Mouse (Mus musculus): ENCODE data around the gene Dmrt3. TPM values are rescaled to one million over a fixed set of nuclear protein-coding genes. Genes with fewer than 3 reads are reported as not detected.

The Dmrt3 gene
- polyA plus RNA-seq, 1 experiment from 2014 or later = not detected

- peaks cover 95% of the 10 kb centered on the region for H3K27me3 ChIP-seq (replicated peaks; ENCODE audit: control insufficient read depth, insufficient read depth, low read length)
- ATAC-seq = no peak
These were observed 3.6 kb downstream of the Dmrt3 start for GRCm38 (mm10) chr19:25613476-25614300.

DNA sequence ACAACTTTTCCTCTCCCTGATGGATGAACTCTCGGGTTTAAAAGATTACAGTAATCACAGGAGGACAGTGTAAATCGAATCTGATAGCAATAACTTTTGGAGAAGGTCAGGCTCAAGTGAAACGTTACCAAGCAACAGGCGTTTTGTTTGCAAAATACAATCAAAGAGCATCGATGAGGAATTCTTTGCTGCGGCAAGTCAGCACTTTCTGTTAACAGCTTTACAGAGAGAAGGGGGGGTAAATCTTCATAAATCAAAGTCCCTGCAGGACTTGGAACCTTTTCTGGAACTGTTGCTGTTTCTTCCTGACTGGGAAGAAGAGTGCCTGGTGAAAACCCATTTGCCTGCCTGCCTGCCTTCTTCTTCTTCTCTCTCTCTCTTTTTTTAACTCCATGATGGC is 5.8 kb downstream of the Dmrt3 start:
- no peaks in the 10 kb centered on the region for H3K4me1 ChIP-seq (replicated peaks; ENCODE audit: control insufficient read depth, insufficient read depth, low read length)
- no peak for TF ChIP-seq CTCF (IDR thresholded peaks at IDR 0.05; ENCODE audit: low read depth)
- H3K4me3 ChIP-seq (ENCODE audit: low read depth, low read length) = no peak overlapping the region
- ATAC-seq = no peak
- H3K4me2 ChIP-seq (replicated peaks; ENCODE audit: low read depth) = no peak overlapping the region
- no peaks in the 10 kb centered on the region for H3K9me3 ChIP-seq (ENCODE audit: control insufficient read depth)
- no peak overlapping the region for H3K27ac ChIP-seq (ENCODE audit: low read depth, low read length)
- WGBS = 9% methylated on average over 6 of the region's 6 CpGs
- no peak overlapping the region for H3K9ac ChIP-seq (ENCODE audit: low read depth, low read length)
- peaks cover 95% of the 10 kb centered on the region for H3K27me3 ChIP-seq (replicated peaks; ENCODE audit: control insufficient read depth, insufficient read depth, low read length)
- no peaks in the 10 kb centered on the region for H3K36me3 ChIP-seq (ENCODE audit: control insufficient read depth, insufficient read depth)

More at GRCm38 (mm10) chr19:25613476-25614300, 3.6 kb downstream of the Dmrt3 start:
- Histone ChIP-seq H3K36me3 (ENCODE audit: control insufficient read depth, insufficient read depth) (no peaks in the 10 kb centered on the region), H3K4me2 (replicated peaks; ENCODE audit: low read depth) (no peak overlapping the region), H3K4me3 (ENCODE audit: low read depth, low read length) (no peak overlapping the region), H3K27ac (ENCODE audit: low read depth, low read length) (no peak overlapping the region), H3K4me1 (replicated peaks; ENCODE audit: control insufficient read depth, insufficient read depth, low read length) (no peaks in the 10 kb centered on the region), H3K9me3 (ENCODE audit: control insufficient read depth) (no peaks in the 10 kb centered on the region), H3K9ac (ENCODE audit: low read depth, low read length) (no peak overlapping the region)
- TF ChIP-seq CTCF (IDR thresholded peaks at IDR 0.05; ENCODE audit: low read depth) = no peak
- WGBS = 9% methylated on average over 13 of the region's 13 CpGs

- peak; percentile 47; the same call in 1 of the 2 replicates for ATAC-seq
- peak; percentile 88 for TF ChIP-seq CTCF (IDR thresholded peaks at IDR 0.05; ENCODE audit: low read depth)
- H3K36me3 ChIP-seq (ENCODE audit: control insufficient read depth, insufficient read depth) = no peaks in the 10 kb centered on the region
- H3K27me3 ChIP-seq (replicated peaks; ENCODE audit: control insufficient read depth, insufficient read depth, low read length) = peaks cover 80% of the 10 kb centered on the region
- WGBS = 37% methylated on average over 54 of the region's 54 CpGs
- no peaks in the 10 kb centered on the region for H3K9me3 ChIP-seq (ENCODE audit: control insufficient read depth)
- no peak overlapping the region for H3K4me3 ChIP-seq (ENCODE audit: low read depth, low read length)
- H3K4me2 ChIP-seq (replicated peaks; ENCODE audit: low read depth) = peak overlapping the region; percentile 41
- no peak overlapping the region for H3K9ac ChIP-seq (ENCODE audit: low read depth, low read length)
- no peak overlapping the region for H3K27ac ChIP-seq (ENCODE audit: low read depth, low read length)
- H3K4me1 ChIP-seq (replicated peaks; ENCODE audit: control insufficient read depth, insufficient read depth, low read length) = no peaks in the 10 kb centered on the region
These were observed 12.5 kb downstream of the Dmrt3 start for GRCm38 (mm10) chr19:25622291-25623251.

DNA sequence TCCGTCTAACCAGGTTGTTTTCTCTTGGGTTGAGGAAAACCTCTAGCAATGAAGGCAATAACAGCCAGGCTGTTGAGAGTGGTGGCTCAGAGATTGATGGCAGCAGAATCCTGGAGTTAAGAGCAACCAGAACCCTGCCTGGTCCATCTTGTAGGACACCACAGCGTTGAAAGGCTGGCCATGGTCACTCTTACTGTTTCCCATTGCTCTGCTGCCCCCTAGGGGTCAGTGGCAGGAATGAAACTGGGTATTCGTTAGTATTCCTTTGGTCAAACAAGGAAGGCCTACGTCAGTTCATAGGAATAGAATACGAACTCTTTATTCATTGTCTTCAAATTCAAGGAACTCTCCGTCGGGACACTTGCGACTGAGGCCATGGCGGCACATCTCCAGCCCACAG is 18.4 kb downstream of the Dmrt3 start:
- peak; percentile 95 for TF ChIP-seq CTCF (IDR thresholded peaks at IDR 0.05; ENCODE audit: low read depth)
- H3K4me2 ChIP-seq (replicated peaks; ENCODE audit: low read depth) = no peak overlapping the region
- no peaks in the 10 kb centered on the region for H3K36me3 ChIP-seq (ENCODE audit: control insufficient read depth, insufficient read depth)
- WGBS = 12% methylated on average over 9 of the region's 9 CpGs
- no peak overlapping the region for H3K4me3 ChIP-seq (ENCODE audit: low read depth, low read length)
- H3K27ac ChIP-seq (ENCODE audit: low read depth, low read length) = no peak overlapping the region
- ATAC-seq = no peak; the same call in 1 of the 2 replicates
- peaks cover 25% of the 10 kb centered on the region for H3K27me3 ChIP-seq (replicated peaks; ENCODE audit: control insufficient read depth, insufficient read depth, low read length)
- H3K9me3 ChIP-seq (ENCODE audit: control insufficient read depth) = no peaks in the 10 kb centered on the region
- no peak overlapping the region for H3K9ac ChIP-seq (ENCODE audit: low read depth, low read length)
- H3K4me1 ChIP-seq (replicated peaks; ENCODE audit: control insufficient read depth, insufficient read depth, low read length) = no peaks in the 10 kb centered on the region

- WGBS = 70% methylated on average over 5 of the region's 5 CpGs
- H3K9ac ChIP-seq (ENCODE audit: low read depth, low read length) = no peak overlapping the region
- no peak overlapping the region for H3K27ac ChIP-seq (ENCODE audit: low read depth, low read length)
- no peaks in the 10 kb centered on the region for H3K4me1 ChIP-seq (replicated peaks; ENCODE audit: control insufficient read depth, insufficient read depth, low read length)
- H3K4me2 ChIP-seq (replicated peaks; ENCODE audit: low read depth) = no peak overlapping the region
- H3K27me3 ChIP-seq (replicated peaks; ENCODE audit: control insufficient read depth, insufficient read depth, low read length) = 0 out of 2 replicates have a peak, but pooled peaks cover 4% of the 10 kb centered on the region
- no peaks in the 10 kb centered on the region for H3K36me3 ChIP-seq (ENCODE audit: control insufficient read depth, insufficient read depth)
- no peak for TF ChIP-seq CTCF (IDR thresholded peaks at IDR 0.05; ENCODE audit: low read depth)
- no peaks in the 10 kb centered on the region for H3K9me3 ChIP-seq (ENCODE audit: control insufficient read depth)
- no peak for ATAC-seq
- H3K4me3 ChIP-seq (ENCODE audit: low read depth, low read length) = no peak overlapping the region
These were observed 25.0 kb downstream of the Dmrt3 start for GRCm38 (mm10) chr19:25635119-25635518.
